Mouse (Mus musculus) neural tube, embryonic 15.5 days (tissue): ENCODE measurements around the gene Ascc2. TPM values are rescaled to one million over a fixed set of nuclear protein-coding genes. Genes with fewer than 3 reads are reported as not detected.

Source experiments
- ATAC-seq: fragments of 200-750 bp; cut with Nextera tagmentation; 2 replicates; pipeline ENCODE4 v1.8.0; 2017; ENCODE audit warnings: mild to moderate bottlenecking, moderate TSS enrichment, moderate library complexity; ENCODE audit not compliant: low FRiP score
- H3K27ac ChIP-seq: fragments of 300-500 bp; sonication (generic); replicated peaks from 2 replicates; pipeline ENCODE4 v1.5.1; 2015; ENCODE audit warnings: mild to moderate bottlenecking, inconsistent platforms
- H3K27me3 ChIP-seq: fragments of 300-500 bp; sonication (generic); replicated peaks from 2 replicates; pipeline ENCODE4 v1.6.1; 2015; ENCODE audit warnings: inconsistent platforms
- H3K36me3 ChIP-seq: fragments of 300-500 bp; sonication (generic); 2 replicates; pipeline ENCODE4 v1.6.1; 2015; ENCODE audit warnings: inconsistent platforms
- H3K4me1 ChIP-seq: fragments of 300-500 bp; sonication (generic); 2 replicates; pipeline ENCODE4 v1.6.1; 2015; ENCODE audit warnings: inconsistent platforms
- H3K4me2 ChIP-seq: fragments of 300-500 bp; sonication (generic); 2 replicates; pipeline ENCODE4 v1.6.1; 2015; ENCODE audit warnings: inconsistent platforms, mild to moderate bottlenecking, moderate library complexity
- H3K4me3 ChIP-seq: fragments of 300-500 bp; sonication (generic); replicated peaks from 2 replicates; pipeline ENCODE4 v1.5.1; 2015; ENCODE audit warnings: mild to moderate bottlenecking, inconsistent platforms
- H3K9ac ChIP-seq: fragments of 300-500 bp; sonication (generic); replicated peaks from 2 replicates; pipeline ENCODE4 v1.6.1; 2015; ENCODE audit warnings: mild to moderate bottlenecking, inconsistent platforms
- H3K9me3 ChIP-seq: fragments of 300-500 bp; sonication (generic); replicated peaks from 2 replicates; pipeline ENCODE4 v1.6.1; 2016; ENCODE audit warnings: inconsistent platforms
- WGBS: fragments of 180-500 bp; shearing (Covaris S2); methylation state at CpG from one replicate; pipeline ENCODE4 v1.1.7; 2015; ENCODE audit warnings: mixed read lengths; 5-methylcytosine and 5-hydroxymethylcytosine counted together
- polyA plus RNA-seq: library from polyadenylated mRNA; unstranded; fragments of >200 nt; fragmentation: Nextera tagmentation; extraction: Ambion mirVana; gene quantifications from 2 replicates; pipeline ENCODE4 v1.2.1, GENCODE M21; 2015

The Ascc2 gene
- polyA plus RNA-seq, 1 experiment from 2014 or later = 19.3 TPM

DNA sequence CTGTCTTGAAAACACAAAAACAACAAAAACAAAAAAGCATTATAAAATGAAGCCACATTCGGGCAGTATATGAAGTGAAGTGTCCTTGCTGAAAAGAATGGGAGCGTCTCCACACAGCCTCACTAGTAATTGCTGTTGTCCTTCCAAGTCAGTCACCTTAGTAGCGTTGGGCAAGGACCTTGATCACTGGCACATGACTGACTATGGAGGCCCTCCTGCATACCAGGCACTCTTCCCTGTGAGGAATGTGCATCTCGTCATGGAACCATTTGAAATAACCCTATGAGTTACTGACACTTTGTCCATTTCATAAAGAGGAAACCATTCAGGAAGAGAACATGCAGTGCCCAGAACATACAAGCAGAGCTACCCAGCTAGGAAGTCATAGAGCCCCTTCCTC is 34.2 kb downstream of the Ascc2 start:
- H3K4me3 ChIP-seq = no peak overlapping the region
- H3K27me3 ChIP-seq = no peaks in the 10 kb centered on the region
- WGBS = 90% methylated on average over 4 of the region's 4 CpGs
- no peaks in the 10 kb centered on the region for H3K4me1 ChIP-seq
- ATAC-seq = no peak
- H3K4me2 ChIP-seq = no peak overlapping the region
- H3K9ac ChIP-seq = no peak overlapping the region
- H3K9me3 ChIP-seq = no peaks in the 10 kb centered on the region
- no peak overlapping the region for H3K27ac ChIP-seq
- peaks cover 42% of the 10 kb centered on the region for H3K36me3 ChIP-seq

DNA sequence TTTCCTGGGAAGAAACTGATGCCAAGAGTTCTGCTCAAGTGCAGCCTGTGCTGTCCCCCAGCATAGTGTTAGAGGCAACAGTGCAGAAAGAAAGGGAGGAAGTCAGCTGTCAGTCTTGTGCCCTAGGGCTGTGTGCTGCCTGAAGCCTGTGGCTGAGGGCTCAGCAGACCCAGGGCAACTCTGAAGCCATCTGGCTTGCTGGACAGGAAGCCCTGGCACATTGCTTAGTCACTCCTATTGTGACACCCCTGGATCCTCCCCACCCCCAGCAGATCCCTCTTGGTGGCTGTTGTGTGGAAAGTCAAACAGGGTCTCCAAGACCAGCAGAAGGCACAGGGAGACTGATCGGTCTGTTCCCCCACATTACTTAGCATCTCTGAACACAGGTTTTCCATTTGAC is 37.0 kb downstream of the Ascc2 start:
- Histone ChIP-seq H3K27me3 (no peaks in the 10 kb centered on the region), H3K9me3 (no peaks in the 10 kb centered on the region), H3K4me2 (no peak overlapping the region), H3K4me1 (peaks cover 5% of the 10 kb centered on the region; the same call in 1 of the 2 replicates), H3K9ac (no peak overlapping the region), H3K27ac (no peak overlapping the region), H3K4me3 (no peak overlapping the region), H3K36me3 (peaks cover 51% of the 10 kb centered on the region)
- no peak for ATAC-seq
- WGBS = 100% methylated on average over 1 of the region's 1 CpGs

DNA sequence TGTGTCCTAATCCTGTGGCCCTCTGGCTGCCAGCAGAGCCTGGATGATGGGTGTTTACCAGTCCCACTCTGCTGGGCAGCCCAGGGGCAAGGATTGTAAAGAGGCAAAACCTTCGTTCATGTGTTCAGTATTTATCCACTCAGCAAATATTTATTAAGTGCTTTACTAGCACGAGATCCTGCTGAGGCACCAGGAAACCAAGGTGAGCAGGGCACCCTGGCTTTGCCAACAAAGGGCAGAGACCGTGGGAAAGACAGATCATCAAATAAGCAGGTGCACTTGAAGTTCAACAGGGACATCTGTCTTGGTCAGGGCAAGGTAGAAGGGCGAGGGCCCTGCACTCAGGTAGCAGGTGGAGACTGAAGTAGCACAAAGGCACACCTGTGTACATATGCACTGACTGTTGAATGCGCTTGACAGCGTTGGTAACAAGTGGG is 37.6 kb downstream of the Ascc2 start:
- Histone ChIP-seq H3K4me2 (no peak overlapping the region), H3K9me3 (no peaks in the 10 kb centered on the region), H3K9ac (no peak overlapping the region), H3K4me3 (no peak overlapping the region), H3K27me3 (no peaks in the 10 kb centered on the region), H3K4me1 (peaks cover 10% of the 10 kb centered on the region; the same call in 1 of the 2 replicates), H3K27ac (no peak overlapping the region), H3K36me3 (peaks cover 52% of the 10 kb centered on the region)
- 91% methylated on average over 6 of the region's 6 CpGs for WGBS
- no peak for ATAC-seq

DNA sequence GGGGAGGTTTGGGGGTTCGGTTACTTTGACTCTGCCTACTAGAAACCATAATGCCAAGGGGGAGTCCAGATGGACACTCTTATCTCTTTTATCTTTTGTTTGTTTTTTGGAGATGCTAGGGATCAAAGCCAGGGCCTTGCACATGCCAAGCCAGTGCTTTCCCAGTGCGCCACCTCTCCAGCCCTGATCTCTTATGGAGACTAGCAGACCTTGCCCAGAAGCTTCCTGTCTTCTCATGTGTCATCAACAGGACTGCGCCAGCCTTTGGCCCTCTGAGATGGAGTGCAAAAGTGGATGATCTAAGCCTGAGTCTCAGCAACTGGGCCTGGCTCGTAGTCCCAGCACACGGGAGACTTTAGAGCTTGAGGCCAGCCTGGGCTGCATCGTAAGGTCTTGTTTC is 38.1 kb downstream of the Ascc2 start:
- no peak overlapping the region for H3K4me2 ChIP-seq
- H3K36me3 ChIP-seq = peaks cover 54% of the 10 kb centered on the region
- no peaks in the 10 kb centered on the region for H3K9me3 ChIP-seq
- H3K27me3 ChIP-seq = no peaks in the 10 kb centered on the region
- no peak overlapping the region for H3K27ac ChIP-seq
- H3K4me1 ChIP-seq = peaks cover 11% of the 10 kb centered on the region; the same call in 1 of the 2 replicates
- no peak for ATAC-seq
- H3K4me3 ChIP-seq = no peak overlapping the region
- 96% methylated on average over 6 of the region's 6 CpGs for WGBS
- no peak overlapping the region for H3K9ac ChIP-seq

DNA sequence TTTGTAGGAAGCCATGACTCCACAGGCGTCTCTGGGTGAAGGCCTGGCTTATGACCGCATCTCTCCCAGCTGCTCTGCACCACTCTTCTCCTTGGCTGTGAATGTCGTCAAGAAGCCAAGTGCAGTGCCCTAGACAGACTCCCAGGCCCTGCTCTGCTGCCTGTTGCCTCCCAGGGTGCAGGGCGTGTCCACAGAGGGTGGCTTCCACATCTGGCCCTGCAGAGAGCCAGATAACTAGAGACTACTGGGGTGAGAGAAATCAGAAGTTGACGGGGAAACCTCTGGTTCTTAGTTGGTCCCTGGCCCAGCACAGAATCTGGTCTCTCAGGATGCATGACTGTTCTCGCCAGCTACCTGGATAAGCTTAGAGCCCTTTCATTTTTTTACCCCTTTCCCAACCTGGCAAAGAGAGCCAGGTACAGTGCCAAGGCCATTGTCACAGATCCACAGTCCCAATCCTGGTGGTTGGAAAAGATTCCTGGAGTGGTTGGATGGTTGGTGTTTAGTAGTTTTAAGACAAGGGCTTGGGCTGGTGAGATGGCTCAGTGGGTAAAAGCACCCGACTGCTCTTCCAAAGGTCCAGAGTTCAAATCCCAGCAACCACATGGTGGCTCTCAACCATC is 39.8 kb downstream of the Ascc2 start:
- no peak overlapping the region for H3K4me2 ChIP-seq
- ATAC-seq = no peak

DNA sequence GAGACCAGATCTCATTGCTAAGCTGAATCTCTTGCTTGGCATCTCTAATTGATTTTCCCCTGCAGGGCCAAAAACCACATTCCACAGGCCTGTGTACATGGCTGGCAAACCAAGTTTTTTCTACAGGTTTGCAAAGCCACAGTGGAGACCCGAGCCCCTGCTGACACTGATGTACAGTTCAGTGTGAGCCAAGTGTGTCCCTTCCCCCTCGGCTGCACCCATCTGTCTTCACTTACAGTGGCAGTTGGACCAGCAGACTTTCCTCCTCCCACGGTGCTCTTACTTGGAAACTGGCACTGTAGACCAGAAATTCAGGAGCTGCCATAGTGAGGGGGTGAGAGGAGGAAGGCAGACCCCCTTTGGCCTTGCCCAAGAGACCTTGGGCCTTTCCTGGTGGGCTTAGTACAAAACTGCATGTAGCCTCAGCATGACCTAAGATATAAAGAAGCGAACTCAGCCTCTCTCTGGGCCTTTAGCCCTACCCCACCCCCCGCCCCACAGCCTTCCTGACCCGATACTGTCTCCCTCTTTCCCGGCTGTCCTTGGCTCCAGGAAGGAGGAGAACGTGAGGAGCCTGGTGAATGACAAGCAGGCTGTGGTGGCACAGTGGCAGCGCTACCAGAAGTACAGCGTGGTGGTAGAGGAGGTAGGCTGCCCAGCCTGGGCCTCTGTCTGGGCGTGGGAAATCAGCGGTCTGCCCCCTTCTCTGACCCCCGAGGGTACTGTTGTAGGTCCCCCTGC is 41.3 kb downstream of the Ascc2 start:
- Histone ChIP-seq H3K36me3 (peaks cover 63% of the 10 kb centered on the region), H3K4me3 (no peak overlapping the region), H3K27ac (peak overlapping the region; percentile 38), H3K4me2 (no peak overlapping the region), H3K27me3 (no peaks in the 10 kb centered on the region), H3K9ac (no peak overlapping the region), H3K4me1 (peaks cover 11% of the 10 kb centered on the region; the same call in 1 of the 2 replicates), H3K9me3 (no peaks in the 10 kb centered on the region)
- peak; percentile 71 for ATAC-seq
- WGBS = 69% methylated on average over 13 of the region's 13 CpGs

More for the DNA sequence above, 39.8 kb downstream of the Ascc2 start:
- Histone ChIP-seq H3K9me3 (no peaks in the 10 kb centered on the region), H3K27me3 (no peaks in the 10 kb centered on the region), H3K9ac (no peak overlapping the region), H3K4me1 (peaks cover 11% of the 10 kb centered on the region; the same call in 1 of the 2 replicates), H3K36me3 (peaks cover 62% of the 10 kb centered on the region), H3K4me3 (no peak overlapping the region), H3K27ac (no peak overlapping the region)
- 89% methylated on average over 7 of the region's 7 CpGs for WGBS

DNA sequence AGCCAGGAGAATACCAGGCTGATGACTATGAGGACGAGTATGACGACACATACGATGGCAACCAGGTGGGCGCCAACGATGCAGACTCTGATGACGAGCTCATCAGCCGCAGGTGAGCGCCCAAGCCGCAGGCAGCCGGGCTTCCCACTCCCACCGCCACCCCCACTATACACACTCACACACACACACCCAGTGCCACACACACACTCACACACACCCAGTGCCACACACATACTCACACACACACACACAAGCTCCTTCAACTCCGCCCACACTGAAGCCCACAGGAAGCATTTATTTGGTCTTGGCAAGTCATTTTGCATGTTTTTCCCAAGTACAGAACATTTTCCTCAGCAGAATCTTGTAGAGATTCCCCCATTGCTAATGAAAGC is 41.9 kb downstream of the Ascc2 start:
- Histone ChIP-seq H3K4me2 (no peak overlapping the region), H3K27me3 (no peaks in the 10 kb centered on the region), H3K9me3 (no peaks in the 10 kb centered on the region), H3K27ac (peak overlapping the region; percentile 38), H3K4me3 (no peak overlapping the region), H3K4me1 (peaks cover 11% of the 10 kb centered on the region; the same call in 1 of the 2 replicates), H3K36me3 (peaks cover 63% of the 10 kb centered on the region), H3K9ac (no peak overlapping the region)
- ATAC-seq = 0 out of 2 replicates have a peak, but pooled peaks have one; percentile 13
- 85% methylated on average over 12 of the region's 12 CpGs for WGBS

DNA sequence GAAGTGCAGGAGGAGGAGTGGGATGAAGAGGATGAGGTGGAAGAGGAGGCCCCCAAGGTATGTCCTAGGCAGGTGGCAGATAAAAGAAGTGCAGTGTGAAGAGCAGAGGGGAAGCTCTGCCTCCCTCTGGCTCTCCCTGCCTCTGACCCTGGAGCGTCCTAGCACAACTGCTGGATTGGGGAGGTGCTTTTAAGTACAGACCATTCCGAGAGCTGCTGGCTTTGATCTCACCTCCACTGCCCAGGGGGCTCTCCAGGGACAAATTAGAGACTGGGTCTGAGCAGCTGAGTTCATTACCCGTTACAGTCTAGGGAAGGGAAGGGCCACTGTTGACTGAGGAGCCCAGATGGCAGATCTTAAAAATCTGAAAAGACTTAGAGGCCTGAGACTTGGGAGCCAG is 42.6 kb downstream of the Ascc2 start:
- ATAC-seq = no peak
- H3K4me3 ChIP-seq = no peak overlapping the region
- H3K4me1 ChIP-seq = peaks cover 11% of the 10 kb centered on the region; the same call in 1 of the 2 replicates
- no peak overlapping the region for H3K9ac ChIP-seq
- no peak overlapping the region for H3K27ac ChIP-seq
- H3K27me3 ChIP-seq = no peaks in the 10 kb centered on the region
- 26% methylated on average over 3 of the region's 3 CpGs for WGBS
- H3K36me3 ChIP-seq = peaks cover 59% of the 10 kb centered on the region
- no peaks in the 10 kb centered on the region for H3K9me3 ChIP-seq
- H3K4me2 ChIP-seq = no peak overlapping the region

DNA sequence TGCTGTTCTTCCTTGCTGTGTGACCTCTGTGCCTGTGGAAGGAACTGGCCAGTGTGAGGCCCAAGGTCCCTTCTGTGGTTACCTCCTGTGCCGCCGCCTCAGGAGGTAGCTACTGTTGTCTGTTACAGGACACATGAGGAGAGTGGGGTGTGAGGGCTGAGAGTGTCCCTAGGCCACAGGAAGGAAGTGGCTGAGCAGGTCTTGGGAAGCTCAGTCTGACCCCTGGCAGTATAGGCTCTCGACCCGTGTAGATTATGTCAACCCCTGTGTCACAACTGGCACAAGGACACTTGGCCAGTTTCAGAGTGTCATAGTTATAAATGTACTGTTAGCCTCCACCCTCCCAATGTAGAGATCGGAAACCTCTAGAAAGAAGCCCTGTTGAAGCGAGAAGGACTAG is 46.0 kb downstream of the Ascc2 start:
- ATAC-seq = no peak
- no peaks in the 10 kb centered on the region for H3K27me3 ChIP-seq
- H3K27ac ChIP-seq = no peak overlapping the region
- no peak overlapping the region for H3K4me2 ChIP-seq
- H3K9me3 ChIP-seq = no peaks in the 10 kb centered on the region
- H3K4me1 ChIP-seq = 0 out of 2 replicates have a peak, but pooled peaks cover 6% of the 10 kb centered on the region
- no peak overlapping the region for H3K9ac ChIP-seq
- 90% methylated on average over 6 of the region's 6 CpGs for WGBS
- peaks cover 38% of the 10 kb centered on the region for H3K36me3 ChIP-seq
- no peak overlapping the region for H3K4me3 ChIP-seq

DNA sequence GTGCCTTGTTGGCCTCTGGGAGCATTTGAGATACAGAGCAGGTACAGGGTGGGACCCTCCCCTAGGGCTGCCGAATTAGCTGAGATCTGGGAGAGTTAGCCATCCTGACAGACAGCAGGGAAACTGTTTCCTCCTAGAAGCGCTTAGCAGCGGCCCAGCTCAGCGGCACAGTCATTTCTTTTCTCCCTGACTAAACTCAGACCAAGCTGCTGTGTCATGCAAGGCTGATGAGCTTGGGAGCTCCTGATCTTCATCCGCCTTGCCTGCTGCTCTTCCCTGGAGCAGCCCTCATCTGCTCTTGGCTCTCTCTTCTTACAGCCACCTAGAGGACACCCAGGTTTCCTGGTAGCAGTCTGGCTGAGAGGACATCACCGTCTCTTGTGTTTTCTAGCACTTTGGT is 46.6 kb downstream of the Ascc2 start:
- H3K36me3 ChIP-seq = peaks cover 36% of the 10 kb centered on the region
- WGBS = 63% methylated on average over 6 of the region's 6 CpGs
- H3K9ac ChIP-seq = no peak overlapping the region

DNA sequence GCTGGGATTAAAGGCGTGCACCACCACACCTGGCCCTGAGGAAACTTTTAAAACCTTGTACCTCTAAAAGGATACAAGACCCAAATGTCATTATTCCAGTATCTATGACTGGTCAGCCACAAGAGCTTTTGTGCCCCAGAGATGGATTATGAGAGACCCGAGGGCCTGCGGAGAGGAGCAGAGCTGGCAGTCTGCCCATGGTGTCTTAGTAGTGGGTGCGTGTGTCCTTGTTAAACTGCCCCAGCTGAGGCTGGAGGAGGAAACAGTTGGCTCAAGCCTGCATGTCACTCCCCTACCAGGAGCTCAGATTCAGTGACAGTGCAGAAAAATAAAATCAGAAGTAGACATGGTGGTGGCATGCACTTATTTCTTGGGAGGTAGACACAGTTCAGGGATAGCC is 47.5 kb downstream of the Ascc2 start:
- WGBS = 82% methylated on average over 4 of the region's 4 CpGs

More for the DNA sequence above, 46.6 kb downstream of the Ascc2 start:
- no peak for ATAC-seq
- Histone ChIP-seq H3K4me2 (no peak overlapping the region), H3K9me3 (no peaks in the 10 kb centered on the region), H3K4me3 (no peak overlapping the region), H3K27ac (no peak overlapping the region), H3K4me1 (0 out of 2 replicates have a peak, but pooled peaks cover 5% of the 10 kb centered on the region), H3K27me3 (no peaks in the 10 kb centered on the region)

DNA sequence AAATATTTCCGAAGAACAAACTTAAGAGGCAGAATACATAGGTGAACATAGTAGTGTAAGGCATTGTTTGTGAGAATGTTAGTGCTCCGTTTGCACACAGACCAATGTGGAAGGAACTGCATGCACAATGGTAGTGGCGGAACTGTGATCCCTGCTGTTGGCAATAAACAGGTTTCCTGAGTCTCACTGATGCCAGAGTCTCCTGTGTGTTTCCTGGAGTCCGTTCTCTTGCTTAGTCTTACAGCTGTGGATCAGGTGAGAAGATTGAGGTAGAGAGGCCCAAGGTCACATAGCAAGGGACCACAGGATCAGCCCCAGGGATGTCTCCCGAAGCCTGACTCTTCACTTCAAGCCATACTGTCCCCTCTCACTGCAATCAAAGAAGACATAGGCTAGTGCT is 48.0 kb downstream of the Ascc2 start:
- Histone ChIP-seq H3K9me3 (no peaks in the 10 kb centered on the region), H3K27me3 (no peaks in the 10 kb centered on the region), H3K36me3 (peaks cover 33% of the 10 kb centered on the region), H3K4me1 (no peaks in the 10 kb centered on the region), H3K4me3 (no peak overlapping the region), H3K27ac (no peak overlapping the region), H3K4me2 (no peak overlapping the region), H3K9ac (no peak overlapping the region)
- no peak for ATAC-seq
- 86% methylated on average over 5 of the region's 5 CpGs for WGBS

More for the DNA sequence above, 47.5 kb downstream of the Ascc2 start:
- no peak for ATAC-seq
- no peaks in the 10 kb centered on the region for H3K27me3 ChIP-seq
- H3K9ac ChIP-seq = no peak overlapping the region
- no peak overlapping the region for H3K4me3 ChIP-seq
- 0 out of 2 replicates have a peak, but pooled peaks cover 1% of the 10 kb centered on the region for H3K4me1 ChIP-seq
- H3K27ac ChIP-seq = no peak overlapping the region
- peaks cover 35% of the 10 kb centered on the region for H3K36me3 ChIP-seq
- no peaks in the 10 kb centered on the region for H3K9me3 ChIP-seq
- no peak overlapping the region for H3K4me2 ChIP-seq
